Comparison of ENCODE assay signal across 23 mouse cellular contexts in genomic region chr4:47651521-47651920, GRCm38 (mm10).
DNase-seq lines count a peak whose midpoint lies in the region; ATAC-seq and TF ChIP-seq lines count a peak whose summit lies in the region.
"Had no signal": no experiment of that assay in that cellular context is flagged by ENCODE, and none has a peak within 500 bp of the region (broad histone marks: within the 10 kb centered on the region; RNA-seq: fewer than 3 reads in every experiment).

No protein-coding gene starts in this region.

- H3K9me3 ChIP-seq in forebrain, embryonic 14.5 days (replicated peaks; ENCODE audit: control insufficient read depth, low read length): no peaks in the 10 kb centered on the region
- H3K9me3 ChIP-seq in forebrain, embryonic 12.5 days: no peaks in the 10 kb centered on the region
- H3K9me3 ChIP-seq in kidney, postnatal 0 days (replicated peaks; ENCODE audit: low read length): no peaks in the 10 kb centered on the region
- no peaks in the 10 kb centered on the region for H3K9me3 ChIP-seq in embryonic facial prominence, embryonic 11.5 days (replicated peaks; ENCODE audit: control insufficient read depth, low read length)
- H3K9me3 ChIP-seq: liver, embryonic 12.5 days had no signal

- H3K36me3 ChIP-seq in forebrain, embryonic 14.5 days (ENCODE audit: control insufficient read depth, insufficient read depth, low read length): no peaks in the 10 kb centered on the region
- H3K36me3 ChIP-seq in forebrain, embryonic 12.5 days (replicated peaks): no peaks in the 10 kb centered on the region
- H3K36me3 ChIP-seq in kidney, postnatal 0 days (ENCODE audit: insufficient read depth, low read length): no peaks in the 10 kb centered on the region
- H3K36me3 ChIP-seq in embryonic facial prominence, embryonic 11.5 days (replicated peaks; ENCODE audit: control insufficient read depth, insufficient read depth, low read depth, low read length): no peaks in the 10 kb centered on the region
- H3K36me3 ChIP-seq in myocyte (ENCODE audit: control insufficient read depth, insufficient read depth): no peaks in the 10 kb centered on the region
- H3K36me3 ChIP-seq: limb, embryonic 12.5 days; liver, embryonic 12.5 days had no signal

- no peak for ATAC-seq in forebrain, embryonic 14.5 days
- no peak for ATAC-seq in forebrain, embryonic 12.5 days (ENCODE audit: low FRiP score)
- no peak for ATAC-seq in kidney, postnatal 0 days (replicated peaks; ENCODE audit: low FRiP score, low read depth)
- ATAC-seq in embryonic facial prominence, embryonic 11.5 days (replicated peaks; ENCODE audit: insufficient number of reproducible peaks, low FRiP score, low TSS enrichment, low read depth): no peak
- ATAC-seq: hindbrain, postnatal 0 days; liver, embryonic 12.5 days; midbrain, embryonic 16.5 days had no signal

- H3K79me2 ChIP-seq in myocyte (ENCODE audit: control insufficient read depth, insufficient read depth): no peaks in the 10 kb centered on the region

- H3K27ac ChIP-seq in forebrain, embryonic 14.5 days (ENCODE audit: low read depth, low read length): no peak overlapping the region
- no peak overlapping the region for H3K27ac ChIP-seq in forebrain, embryonic 12.5 days
- no peak overlapping the region for H3K27ac ChIP-seq in kidney, postnatal 0 days
- H3K27ac ChIP-seq in embryonic facial prominence, embryonic 11.5 days (replicated peaks; ENCODE audit: low read depth, low read length): no peak overlapping the region
- H3K27ac ChIP-seq: hindbrain, postnatal 0 days; limb, embryonic 12.5 days; liver, embryonic 12.5 days had no signal

- no peak overlapping the region for H3K4me2 ChIP-seq in forebrain, embryonic 14.5 days (ENCODE audit: low read length)
- H3K4me2 ChIP-seq in forebrain, embryonic 12.5 days: no peak overlapping the region
- H3K4me2 ChIP-seq in kidney, postnatal 0 days (ENCODE audit: low read length): no peak overlapping the region
- H3K4me2 ChIP-seq in embryonic facial prominence, embryonic 11.5 days (ENCODE audit: low read depth, low read length): no peak overlapping the region
- H3K4me2 ChIP-seq in myocyte (ENCODE audit: low read depth): peak overlapping the region; percentile 14
- H3K4me2 ChIP-seq: limb, embryonic 12.5 days; liver, embryonic 12.5 days; lung, embryonic 14.5 days had no signal

- peak; percentile 33 for DNase-seq in forebrain, embryonic 14.5 days (ENCODE audit: low spot score)
- DNase-seq in kidney, postnatal 0 days (ENCODE audit: low spot score): peak; percentile 4
- DNase-seq in kidney, postnatal 10 days: no peak
- DNase-seq in embryonic facial prominence, embryonic 11.5 days (ENCODE audit: low spot score): peak; percentile 57
- DNase-seq in urinary bladder, postnatal 4 days (ENCODE audit: low spot score in 2 of 2): no peak
- DNase-seq: adrenal gland, postnatal 25 days; cerebellum, adult 2 months; cerebellum, postnatal 36 days; gastrocnemius, postnatal 25 days; kidney, adult 8-10 months; kidney, postnatal 36 days; lung, embryonic 14.5 days; lung, postnatal 36 days; retina, postnatal 1 day; thymus, postnatal 25 days had no signal

- H3K4me1 ChIP-seq in forebrain, embryonic 14.5 days (ENCODE audit: control insufficient read depth, insufficient read depth, low read length): peaks cover 8% of the 10 kb centered on the region; the same call in 1 of the 2 replicates
- peaks cover 8% of the 10 kb centered on the region for H3K4me1 ChIP-seq in forebrain, embryonic 12.5 days
- no peaks in the 10 kb centered on the region for H3K4me1 ChIP-seq in kidney, postnatal 0 days (replicated peaks; ENCODE audit: insufficient read depth, low read length)
- H3K4me1 ChIP-seq in embryonic facial prominence, embryonic 11.5 days (ENCODE audit: control insufficient read depth, insufficient read depth, low read length): no peaks in the 10 kb centered on the region
- H3K4me1 ChIP-seq: liver, embryonic 12.5 days had no signal

- no peak for TF ChIP-seq CTCF in kidney, postnatal 0 days (IDR thresholded peaks at IDR 0.05; ENCODE audit: low read depth)

- H3ac ChIP-seq in myocyte (ENCODE audit: control insufficient read depth, insufficient read length): no peak overlapping the region

- no peak for TF ChIP-seq POLR2A in myocyte (IDR thresholded peaks at IDR 0.05; ENCODE audit: insufficient read length, low read depth)

- WGBS in forebrain, embryonic 14.5 days: 72% methylated on average over 10 of the region's 10 CpGs
- WGBS in forebrain, embryonic 12.5 days: 80% methylated on average over 10 of the region's 10 CpGs
- 61% methylated on average over 10 of the region's 10 CpGs for WGBS in kidney, postnatal 0 days
- 61% methylated on average over 10 of the region's 10 CpGs for WGBS in embryonic facial prominence, embryonic 11.5 days

- no peaks in the 10 kb centered on the region for H3K27me3 ChIP-seq in forebrain, embryonic 14.5 days (replicated peaks; ENCODE audit: control insufficient read depth, insufficient read depth, low read length)
- H3K27me3 ChIP-seq in forebrain, embryonic 12.5 days: 0 out of 2 replicates have a peak, but pooled peaks cover 3% of the 10 kb centered on the region
- no peaks in the 10 kb centered on the region for H3K27me3 ChIP-seq in kidney, postnatal 0 days (ENCODE audit: insufficient read depth, low read length)
- no peaks in the 10 kb centered on the region for H3K27me3 ChIP-seq in embryonic facial prominence, embryonic 11.5 days (ENCODE audit: control insufficient read depth, insufficient read depth, low read length)
- no peaks in the 10 kb centered on the region for H3K27me3 ChIP-seq in myocyte (ENCODE audit: control insufficient read depth, insufficient read depth, insufficient read length)
- H3K27me3 ChIP-seq: CH12.LX; limb, embryonic 12.5 days; liver, embryonic 12.5 days had no signal

- H3K4me3 ChIP-seq in forebrain, embryonic 14.5 days (ENCODE audit: low read depth, low read length): no peak overlapping the region
- H3K4me3 ChIP-seq in forebrain, embryonic 12.5 days (replicated peaks): no peak overlapping the region
- H3K4me3 ChIP-seq in kidney, postnatal 0 days (replicated peaks; ENCODE audit: low read depth, low read length): no peak overlapping the region
- H3K4me3 ChIP-seq in embryonic facial prominence, embryonic 11.5 days (ENCODE audit: low read depth, low read length): no peak overlapping the region
- H3K4me3 ChIP-seq in myocyte: no peak overlapping the region
- H3K4me3 ChIP-seq: erythroblast, embryonic 14.5 days; limb, embryonic 12.5 days; liver, embryonic 12.5 days had no signal

- no peak overlapping the region for H3K9ac ChIP-seq in forebrain, embryonic 14.5 days (ENCODE audit: low read length)
- H3K9ac ChIP-seq in forebrain, embryonic 12.5 days: no peak overlapping the region
- H3K9ac ChIP-seq in kidney, postnatal 0 days (ENCODE audit: low read depth, low read length): no peak overlapping the region
- H3K9ac ChIP-seq in embryonic facial prominence, embryonic 11.5 days (replicated peaks; ENCODE audit: low read length): no peak overlapping the region
- H3K9ac ChIP-seq: limb, embryonic 12.5 days; liver, embryonic 12.5 days; lung, embryonic 14.5 days had no signal

TF ChIP-seq in myocyte, 11 proteins besides CTCF, POLR2A, EP300 and RAD21:
- TF ChIP-seq MYOD1 (IDR thresholded peaks at IDR 0.05; ENCODE audit: control insufficient read depth in 1 of 3, insufficient read length in 2 of 3, low read depth in 2 of 3) (no peak), POLR2AphosphoS2 (IDR thresholded peaks at IDR 0.05; ENCODE audit: insufficient read length, low read depth) (no peak), E2F4 (IDR thresholded peaks at IDR 0.05; ENCODE audit: insufficient read depth) (no peak), TCF3 (IDR thresholded peaks at IDR 0.05; ENCODE audit: insufficient read length, low read depth) (no peak), SRF (IDR thresholded peaks at IDR 0.05; ENCODE audit: control insufficient read depth, insufficient read length, low read depth) (no peak), MAX (IDR thresholded peaks at IDR 0.05; ENCODE audit: low read depth) (no peak), CEBPB (IDR thresholded peaks at IDR 0.05; ENCODE audit: insufficient read depth, poor library complexity, severe bottlenecking) (no peak), MYOG (IDR thresholded peaks at IDR 0.05; ENCODE audit: control insufficient read depth in 1 of 3, insufficient read depth in 1 of 3, insufficient read length in 2 of 3, low read depth in 2 of 3) (no peak), USF1 (IDR thresholded peaks at IDR 0.05; ENCODE audit: low read depth) (no peak), TCF12 (IDR thresholded peaks at IDR 0.05; ENCODE audit: insufficient read depth, poor library complexity, severe bottlenecking) (no peak), REST (IDR thresholded peaks at IDR 0.05; ENCODE audit: insufficient read depth, insufficient read length) (no peak)

Comparison
In these comparisons a context has a peak if more than half of its experiments do, and no peak if none do; other contexts are left out.
1. DNase-seq: peak in forebrain, embryonic 14.5 days (single experiment), kidney, postnatal 0 days (single experiment) and embryonic facial prominence, embryonic 11.5 days (single experiment); none in kidney, postnatal 10 days (single experiment) and urinary bladder, postnatal 4 days (0 of 2).